Mouse (Mus musculus): ENCODE measurements around the gene Ccdc33.

The Ccdc33 gene

DNA sequence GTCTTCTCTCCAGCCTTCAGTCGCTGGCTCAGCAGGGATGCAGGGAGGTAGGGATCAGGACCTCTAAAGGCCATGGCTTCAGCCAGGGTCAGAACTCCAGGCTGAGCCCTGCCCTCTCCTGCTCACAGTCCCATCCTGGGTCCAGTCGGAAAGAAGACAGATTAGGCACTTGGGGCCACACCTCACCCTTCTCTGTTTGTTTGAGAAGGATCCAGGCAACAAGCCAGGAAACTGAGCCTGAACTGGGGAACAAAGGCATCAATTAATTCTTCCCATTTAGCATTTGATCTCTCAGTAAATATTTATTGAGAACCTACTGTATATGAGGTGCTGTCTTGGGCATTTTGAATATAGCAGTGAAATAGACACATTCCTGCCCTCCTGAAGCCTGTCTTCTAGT, at the start of gene Ccdc33:
Ccdc33 (minus strand) TSS at position 153 of the 400 bp plus-strand sequence.
- no peak for DNase-seq (ENCODE audit: low read depth)

DNA sequence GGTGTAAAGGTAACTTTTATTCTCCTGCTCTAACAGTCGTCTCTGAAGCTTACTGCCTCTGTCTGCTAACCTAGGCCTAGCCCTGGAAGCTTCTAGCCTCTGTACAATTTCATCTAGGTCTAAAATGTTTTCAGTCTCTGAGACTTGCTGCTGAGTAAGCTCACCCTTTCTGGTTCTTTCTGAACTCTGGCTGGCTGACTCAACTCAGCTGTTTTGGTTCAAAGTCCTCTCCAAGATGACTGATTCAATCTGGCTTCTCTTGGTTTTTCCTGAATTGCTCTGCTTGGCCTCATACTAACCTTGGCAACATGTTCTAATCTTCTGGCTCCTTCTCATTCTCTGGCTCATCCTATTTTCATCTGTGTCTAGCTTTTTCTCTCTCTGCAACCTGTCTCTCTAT, 47.2 kb upstream of the Ccdc33 start:
- no peak for DNase-seq (ENCODE audit: low read depth)

DNA sequence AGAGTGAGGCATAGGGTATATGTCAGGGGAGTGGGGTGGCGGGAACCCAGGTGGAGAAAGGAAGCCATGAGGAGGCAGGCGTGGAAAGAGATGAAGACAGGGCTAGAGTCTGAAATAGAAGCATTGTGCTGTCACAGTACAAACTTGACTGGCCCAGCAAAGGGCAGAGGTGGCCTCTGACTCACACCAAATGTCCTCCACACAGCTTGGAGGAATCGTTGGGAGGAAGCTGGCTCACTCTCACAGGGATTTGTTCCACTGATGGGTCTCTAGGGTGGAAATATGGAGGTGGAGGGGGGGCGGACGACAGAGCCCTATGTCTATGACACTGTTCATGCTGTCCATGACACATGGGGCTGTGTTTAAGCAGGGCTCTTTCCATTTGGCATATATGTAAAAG, 44.5 kb upstream of the Ccdc33 start:
- no peak for DNase-seq (ENCODE audit: low read depth)

DNA sequence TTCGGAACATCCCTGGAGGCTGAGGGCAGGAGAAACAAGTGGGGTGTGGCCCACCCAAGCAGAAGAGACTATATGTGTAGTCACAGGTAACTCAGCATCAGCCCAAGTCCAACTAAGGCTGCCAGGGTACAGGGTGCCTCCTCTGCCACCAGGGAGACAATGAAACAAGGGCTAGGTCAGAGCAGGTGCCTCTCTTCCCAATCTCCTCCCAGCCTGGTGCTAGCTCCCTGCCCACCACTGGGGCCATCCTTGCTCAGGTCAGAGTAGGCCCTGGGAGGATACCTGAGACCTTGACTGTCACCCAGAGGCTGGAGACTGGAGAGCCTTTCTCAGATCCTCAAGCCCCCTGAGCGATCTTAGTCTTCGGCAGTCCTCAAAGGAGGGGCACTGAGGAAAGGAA, 43.5 kb upstream of the Ccdc33 start:
- no peak for DNase-seq (ENCODE audit: low read depth)

DNA sequence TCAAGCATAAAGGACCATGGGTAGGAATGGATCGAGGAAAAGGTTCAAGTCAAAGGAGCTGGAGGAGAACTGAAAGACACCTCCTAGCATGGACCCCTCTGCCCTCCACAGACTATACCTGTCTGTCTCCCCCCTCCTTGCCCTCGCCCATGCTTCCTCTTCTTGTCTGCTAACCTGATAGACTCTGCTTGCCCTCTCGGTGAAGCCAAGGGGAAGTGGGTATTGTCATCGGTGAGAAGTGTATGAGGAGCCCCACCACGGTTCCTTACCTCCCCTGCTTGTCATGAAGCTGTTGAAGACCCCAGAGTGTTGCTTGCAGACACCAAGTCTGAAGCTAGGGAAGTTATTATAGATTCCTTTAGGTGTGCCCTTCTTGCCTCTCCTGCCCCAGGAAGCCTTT, 41.7 kb upstream of the Ccdc33 start:
- DNase-seq (ENCODE audit: low read depth): no peak

DNA sequence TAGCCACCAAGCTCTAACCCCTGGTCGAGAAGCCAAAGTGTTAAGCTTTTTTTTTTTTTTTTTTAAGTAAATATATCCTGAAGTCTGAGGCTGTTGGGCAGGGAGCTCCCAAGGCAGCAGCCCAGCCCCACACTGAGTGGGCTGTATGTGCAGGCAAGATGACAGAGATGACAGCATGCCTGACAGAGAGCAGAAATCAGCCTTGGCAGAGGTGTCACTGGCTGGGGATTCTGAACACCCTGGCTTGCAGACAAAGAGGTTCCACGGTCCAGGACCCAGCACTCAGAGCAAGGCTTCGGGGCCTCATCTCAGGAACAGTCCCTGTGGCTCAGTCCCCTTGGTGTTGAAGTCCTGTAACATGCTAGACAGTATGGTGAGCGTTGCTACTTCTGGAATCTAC, 41.2 kb upstream of the Ccdc33 start:
- no peak for DNase-seq (ENCODE audit: low read depth)

DNA sequence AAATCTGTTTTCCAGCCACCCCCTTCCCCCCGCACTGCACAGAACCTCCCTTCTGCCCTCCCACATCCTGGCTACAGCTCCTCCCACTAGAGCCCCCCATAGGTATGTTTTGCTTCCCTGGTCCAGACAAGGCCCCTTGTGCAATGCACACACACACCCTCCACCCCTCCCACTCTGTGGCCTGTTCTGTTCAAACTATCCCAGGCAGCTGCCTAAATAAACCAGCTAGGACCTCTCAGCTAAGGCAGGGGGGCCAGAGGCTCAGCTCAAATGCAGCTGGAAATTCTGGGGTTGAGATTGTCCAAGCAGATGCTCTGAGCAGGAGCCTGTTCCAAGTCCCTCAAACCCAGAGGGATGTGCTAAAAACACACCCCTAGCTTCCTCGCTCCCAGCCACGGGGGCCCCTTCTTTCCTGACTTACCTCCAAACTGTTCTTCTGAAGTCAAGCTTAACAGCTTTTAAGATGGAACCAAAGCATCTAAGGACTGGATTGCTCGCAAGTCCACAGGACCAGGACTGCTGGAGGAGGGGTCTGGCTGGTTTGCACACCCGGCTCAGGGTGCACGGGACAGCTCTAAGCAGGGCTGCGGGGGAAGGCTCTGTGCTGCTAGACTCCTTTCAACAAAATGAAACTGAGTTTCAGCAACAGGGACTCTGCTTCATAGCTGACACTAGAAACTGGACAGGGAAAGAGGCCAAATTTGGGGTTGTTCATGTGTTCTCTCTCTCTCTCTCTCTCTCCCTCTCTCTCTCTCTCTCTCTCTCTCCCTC, 40.1 kb upstream of the Ccdc33 start:
- DNase-seq (ENCODE audit: low read depth): peak; percentile 49

DNA sequence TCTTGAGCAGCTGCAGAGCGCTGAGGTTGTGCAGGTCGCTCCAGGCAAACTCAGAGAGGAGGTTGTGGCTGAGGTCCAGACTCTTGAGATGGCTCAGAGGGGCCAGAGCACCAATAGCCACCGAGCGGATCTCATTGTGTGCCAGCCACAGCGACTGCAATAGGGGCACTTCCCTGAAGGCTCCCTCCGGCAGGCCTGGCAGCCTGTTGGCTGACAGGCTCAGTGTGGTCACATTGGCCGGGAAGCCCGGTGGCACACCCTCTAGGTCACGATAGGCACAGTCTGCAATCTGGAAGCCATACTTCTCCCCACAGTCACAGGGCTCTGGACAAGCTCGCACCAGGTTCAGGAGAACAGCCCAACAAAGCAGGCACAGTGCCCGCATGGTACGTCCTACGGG, 39.2 kb upstream of the Ccdc33 start:
- DNase-seq (ENCODE audit: low read depth): no peak

DNA sequence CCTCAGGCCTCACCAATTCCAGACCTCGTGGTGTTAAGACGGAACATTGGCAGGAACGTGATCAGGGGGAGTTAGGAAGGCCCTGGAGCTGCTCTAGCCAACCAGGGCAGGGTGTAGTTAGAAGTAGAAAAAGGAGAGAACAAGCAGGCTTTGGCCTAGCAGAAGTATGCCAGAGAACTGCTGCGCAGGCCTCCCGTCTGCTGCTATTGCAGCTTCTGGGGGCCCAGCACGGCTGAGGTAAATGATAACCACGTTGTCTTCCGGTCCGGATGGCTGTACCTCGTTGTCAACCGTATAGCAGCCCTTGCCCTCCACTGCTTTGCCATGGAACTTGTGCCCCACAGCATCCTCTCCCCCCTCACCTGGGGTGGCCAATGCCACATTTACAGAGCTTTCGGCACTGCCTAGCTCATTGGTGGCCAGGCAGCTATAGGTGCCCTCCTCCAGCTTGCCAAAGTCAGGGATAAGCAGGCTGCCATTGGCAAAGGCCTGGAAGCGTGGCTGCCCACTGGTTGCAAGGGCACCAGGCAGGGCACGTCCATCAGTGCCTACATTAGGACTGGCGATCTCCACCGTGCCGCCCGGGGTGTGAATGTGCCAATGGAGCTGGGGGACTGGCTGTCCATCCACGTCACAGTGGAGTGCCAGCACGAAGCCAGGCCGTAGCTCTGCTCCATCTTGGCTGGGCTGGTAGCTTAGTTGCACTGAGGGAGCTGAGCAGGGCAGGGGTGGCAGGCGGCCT, 38.4 kb upstream of the Ccdc33 start:
- DNase-seq (ENCODE audit: low read depth): no peak

DNA sequence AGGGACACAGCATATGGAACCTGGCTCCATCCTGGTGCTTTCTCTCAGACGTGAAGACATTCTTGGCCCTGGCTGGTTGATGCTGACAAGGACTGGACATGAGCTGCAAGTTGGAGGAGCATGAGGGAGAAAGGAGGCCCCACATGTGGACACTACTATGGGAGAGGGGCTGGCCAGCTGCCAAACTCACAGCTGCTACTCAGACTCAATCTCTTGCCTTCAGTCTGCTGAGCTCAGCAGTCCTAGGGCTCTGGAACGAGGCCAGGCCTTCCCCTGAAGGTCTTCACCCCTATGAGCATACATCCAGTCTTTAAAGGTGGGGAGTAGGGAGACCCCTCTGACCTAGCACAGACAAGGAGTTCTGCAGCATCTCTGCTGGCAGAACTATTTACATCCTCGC, 36.7 kb upstream of the Ccdc33 start:
- no peak for DNase-seq (ENCODE audit: low read depth)

DNA sequence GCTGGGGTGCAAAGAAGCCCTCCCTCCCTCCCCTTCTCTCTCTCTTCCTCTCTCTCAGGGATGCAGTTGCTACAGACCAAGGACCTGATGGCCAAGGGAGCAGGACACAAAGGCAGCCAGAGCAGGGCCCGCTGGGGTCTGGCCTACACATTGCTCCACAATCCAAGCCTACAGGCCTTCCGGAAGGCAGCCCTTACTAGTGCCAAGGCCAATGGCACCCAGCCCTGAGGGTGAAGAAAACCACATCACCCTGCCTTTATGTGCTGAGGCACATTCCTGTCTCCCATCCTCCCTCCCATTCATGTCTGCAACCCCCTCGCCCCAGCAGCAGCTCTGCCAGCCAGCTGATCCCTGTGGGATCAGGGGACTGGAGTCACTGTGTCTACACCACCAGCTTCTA, 34.5 kb upstream of the Ccdc33 start:
- no peak for DNase-seq (ENCODE audit: low read depth)

DNA sequence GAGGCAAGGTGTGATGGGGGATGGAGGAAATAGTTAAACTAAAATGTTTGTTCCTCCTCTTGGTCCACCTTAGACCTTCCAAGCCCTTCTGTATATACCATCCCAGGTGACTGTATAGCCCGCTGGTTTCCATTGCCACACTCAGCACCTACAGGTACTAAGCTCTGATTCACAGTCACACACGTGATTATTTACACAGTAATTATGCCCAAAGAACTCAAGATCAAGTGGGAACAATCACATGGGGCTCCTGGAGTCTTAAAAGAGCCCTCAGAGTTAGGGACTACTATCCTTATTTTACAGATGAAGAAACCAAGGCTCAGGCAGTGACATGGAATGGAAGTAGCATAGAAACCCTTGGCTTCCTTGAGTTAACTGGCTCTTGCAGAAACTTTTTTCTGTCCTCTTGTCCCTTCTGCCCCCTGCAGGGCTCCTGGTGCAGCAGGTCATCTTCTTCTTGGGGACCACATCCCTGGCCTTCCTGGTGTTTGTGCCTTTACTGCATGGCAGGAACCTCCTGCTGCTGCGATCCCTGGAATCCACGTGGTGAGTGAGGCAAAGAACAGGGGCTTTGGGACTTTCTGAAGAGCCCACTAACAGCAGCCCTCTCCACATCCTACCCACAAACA, 32.2 kb upstream of the Ccdc33 start:
- no peak for DNase-seq (ENCODE audit: low read depth)

DNA sequence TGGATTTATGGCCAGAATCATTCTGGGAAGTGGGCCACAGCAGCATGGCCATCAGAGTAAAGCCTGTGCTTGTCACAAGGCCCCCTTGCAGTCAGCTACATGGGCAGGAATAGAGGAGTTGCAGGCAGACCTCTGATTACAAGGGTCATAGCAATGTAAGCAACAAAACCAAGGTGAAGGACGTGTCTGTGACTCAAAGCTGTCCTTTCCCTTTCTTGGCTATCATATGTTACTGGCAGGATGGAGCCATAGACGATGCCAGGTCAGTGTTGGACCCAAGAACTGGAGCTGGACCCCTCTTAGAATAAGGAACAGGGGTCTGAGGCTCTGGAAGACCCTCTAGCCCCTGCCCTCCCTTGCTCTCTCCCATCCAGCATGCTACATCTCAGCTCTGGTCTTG, 30.2 kb upstream of the Ccdc33 start:
- no peak for DNase-seq (ENCODE audit: low read depth)

DNA sequence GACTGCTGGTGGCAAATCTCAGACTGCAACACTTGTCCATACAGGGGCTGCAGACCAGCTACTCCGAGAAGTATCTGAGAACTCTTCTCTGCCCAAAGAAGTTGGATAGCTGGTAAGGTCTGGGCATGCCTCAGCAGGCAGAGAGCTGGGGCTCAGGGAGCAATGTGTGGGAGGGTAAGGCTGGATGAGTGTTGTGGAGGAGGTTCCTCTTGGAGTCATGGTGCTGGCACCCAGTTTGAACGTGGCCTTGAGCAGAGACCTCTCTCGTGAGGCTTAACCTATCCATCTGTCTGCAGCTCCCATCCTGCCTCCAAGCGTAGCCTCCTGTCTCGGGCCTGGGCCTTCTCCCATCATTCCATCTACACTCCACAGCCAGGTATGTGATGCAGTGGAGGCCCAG, 26.8 kb upstream of the Ccdc33 start:
- no peak for DNase-seq (ENCODE audit: low read depth)

DNA sequence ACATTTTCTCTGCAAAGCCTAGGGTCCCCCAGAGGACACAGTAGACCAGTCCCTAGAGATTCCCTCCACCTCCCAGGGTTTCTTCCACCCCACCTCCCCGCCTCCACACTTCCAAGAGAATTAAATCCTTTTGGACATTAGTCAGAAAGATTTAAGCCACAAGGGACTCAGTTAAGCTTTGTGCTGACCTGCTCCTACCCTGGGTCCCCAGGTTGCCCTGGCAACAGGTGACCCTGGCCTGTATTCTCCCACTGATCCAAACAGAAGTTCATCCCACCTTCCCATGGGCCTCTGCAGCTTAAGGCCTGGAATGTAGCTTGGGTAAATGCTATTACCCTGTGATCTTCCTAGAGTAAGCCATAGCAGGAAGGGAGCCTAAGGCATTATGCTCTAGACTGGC, 26.0 kb upstream of the Ccdc33 start:
- no peak for DNase-seq (ENCODE audit: low read depth)

DNA sequence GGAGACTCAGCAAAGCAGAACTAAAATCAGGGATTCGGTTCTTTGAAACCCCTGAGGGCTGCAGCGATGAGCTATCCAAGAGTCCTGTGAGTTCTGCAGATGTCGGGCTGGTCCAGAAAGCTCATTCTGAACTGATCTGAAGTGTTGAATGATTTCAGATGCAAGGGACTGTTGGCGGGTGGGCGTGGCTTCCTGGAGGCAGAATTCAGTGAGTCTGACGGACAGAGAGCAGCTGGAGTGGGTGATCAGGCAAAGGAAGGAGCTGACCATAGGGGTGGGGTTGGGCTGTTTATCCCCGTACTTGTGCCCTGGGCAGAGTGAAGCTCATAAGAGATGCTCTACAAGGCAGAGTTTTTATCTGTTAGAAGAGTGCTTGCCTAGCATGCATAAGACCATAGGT, 24.8 kb upstream of the Ccdc33 start:
- DNase-seq (ENCODE audit: low read depth): no peak

DNA sequence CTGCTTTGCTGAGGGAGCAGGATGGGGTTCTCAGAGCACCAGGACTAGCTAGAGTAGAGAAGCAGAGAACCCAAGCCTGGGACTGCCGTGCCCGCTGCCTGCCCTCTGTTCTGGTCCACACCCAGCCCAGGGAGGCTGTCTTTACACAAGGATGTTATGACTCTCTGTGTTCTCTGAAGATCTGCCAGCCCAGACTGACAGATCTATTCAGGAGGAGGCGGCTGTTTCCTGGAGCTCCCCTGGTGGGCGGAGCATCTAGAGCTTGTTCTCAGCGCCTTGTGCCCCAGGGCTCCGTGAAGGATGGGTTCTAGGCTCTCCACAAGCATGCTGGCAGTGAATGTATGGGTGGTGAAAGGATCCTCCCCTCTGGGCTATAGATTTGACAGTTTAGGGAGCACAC, 21.3 kb upstream of the Ccdc33 start:
- DNase-seq (ENCODE audit: low read depth): no peak

DNA sequence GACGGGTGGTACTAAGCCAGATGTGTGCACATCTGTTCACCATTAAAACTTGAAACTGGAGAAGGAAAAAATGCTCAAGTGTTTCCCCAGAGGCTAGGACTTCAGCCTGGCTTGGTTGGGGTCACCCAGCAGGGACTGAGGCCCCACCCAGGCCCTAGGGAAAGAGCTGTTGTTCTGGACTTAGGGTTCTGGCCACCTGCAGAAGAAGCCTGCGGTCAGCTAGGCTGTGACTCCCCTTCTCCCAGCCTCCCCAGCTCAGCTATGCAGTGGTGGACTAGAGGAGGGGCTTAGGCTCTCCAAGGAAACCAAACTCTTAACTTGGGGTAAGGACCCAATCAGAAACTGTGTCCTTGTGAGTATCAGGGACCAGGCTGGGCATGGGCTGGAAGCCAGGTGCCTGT, 17.3 kb upstream of the Ccdc33 start:
- no peak for DNase-seq (ENCODE audit: low read depth)

DNA sequence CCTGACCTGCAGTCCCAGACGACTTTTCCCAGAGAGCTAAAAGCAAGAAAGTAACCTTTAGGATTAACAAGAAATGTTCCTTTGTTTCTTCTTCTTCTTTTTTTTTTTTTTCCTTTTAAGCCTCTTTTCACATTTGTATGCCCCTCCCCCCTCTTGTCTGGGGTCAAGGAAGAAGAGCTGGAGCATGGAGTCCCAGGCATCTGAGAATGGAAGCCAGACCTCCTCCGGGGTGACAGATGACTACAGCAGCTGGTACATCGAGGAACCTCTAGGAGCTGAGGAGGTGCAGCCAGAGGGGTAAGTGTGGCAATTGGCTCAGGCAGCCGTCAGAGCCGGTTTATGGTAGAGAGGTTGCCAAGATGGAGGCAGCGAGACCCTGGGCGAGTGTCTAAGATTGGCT, 16.3 kb upstream of the Ccdc33 start:
- DNase-seq (ENCODE audit: low read depth): no peak

DNA sequence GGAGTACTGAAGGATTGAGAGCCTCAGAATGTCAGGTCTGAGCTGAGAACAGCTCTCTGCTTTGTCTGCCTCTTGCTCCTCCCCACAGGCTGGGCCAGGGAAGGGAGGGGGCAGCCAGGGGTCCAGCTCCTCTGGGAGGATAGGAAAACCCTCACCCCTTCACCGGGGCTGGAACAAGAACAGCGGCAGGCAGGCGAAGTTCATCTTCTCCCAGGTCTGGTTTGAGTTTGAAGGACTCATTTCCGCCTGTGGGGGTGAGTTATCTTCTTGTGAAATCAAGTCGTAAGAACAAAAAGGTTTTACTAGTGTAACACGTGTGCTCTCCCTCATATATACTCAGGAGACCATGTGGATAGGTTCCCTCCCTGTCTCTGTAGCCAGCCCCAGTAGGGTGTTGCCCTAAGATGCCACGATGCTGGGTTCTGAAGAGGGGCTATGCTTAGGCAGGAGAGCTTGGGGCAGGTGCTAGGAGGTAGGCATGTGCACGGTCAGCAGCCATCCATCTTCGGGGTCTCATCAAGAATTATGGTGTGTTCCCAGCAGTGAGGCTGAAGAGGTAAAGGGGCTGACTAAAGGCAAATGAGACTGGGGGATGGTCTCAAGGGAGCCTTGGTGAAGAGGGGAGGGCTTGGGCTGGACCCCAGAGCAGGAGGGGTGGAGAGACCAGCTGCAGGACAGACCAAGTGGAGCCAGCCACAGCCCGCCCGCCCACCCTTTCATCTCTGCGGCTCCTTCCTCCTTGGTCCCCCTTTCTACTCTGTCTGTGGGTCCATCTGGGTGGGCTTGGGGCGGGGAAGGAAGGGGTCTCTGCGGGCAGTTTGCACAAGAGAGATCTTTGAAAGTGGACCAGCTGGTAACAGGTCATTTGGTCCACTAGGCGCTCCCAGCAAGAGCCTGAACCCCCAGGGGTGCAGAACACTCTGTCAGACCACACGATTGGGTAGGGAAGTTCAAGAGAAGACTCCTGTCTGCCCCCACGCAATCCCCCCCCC, 15.6 kb upstream of the Ccdc33 start:
- DNase-seq (ENCODE audit: low read depth): no peak

DNA sequence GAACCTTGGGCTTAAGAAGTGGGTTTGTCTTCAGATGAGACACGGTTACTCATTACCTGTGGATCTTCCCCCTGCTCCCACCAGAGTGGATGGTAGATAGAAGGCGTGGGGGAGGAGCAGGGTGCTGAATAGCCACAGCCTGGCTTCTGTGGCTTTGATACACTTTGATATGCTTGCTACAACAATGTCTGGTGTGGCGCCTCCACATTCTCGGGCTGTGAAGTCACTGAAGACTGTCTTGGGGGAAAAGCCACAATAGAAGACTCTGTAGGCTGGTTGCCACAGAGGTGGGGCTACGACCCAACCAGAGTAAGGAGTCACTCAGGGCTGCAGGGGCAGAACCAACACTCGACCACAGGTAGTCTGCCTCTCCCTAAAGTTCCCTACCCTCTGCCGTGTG, 13.1 kb upstream of the Ccdc33 start:
- no peak for DNase-seq (ENCODE audit: low read depth)

DNA sequence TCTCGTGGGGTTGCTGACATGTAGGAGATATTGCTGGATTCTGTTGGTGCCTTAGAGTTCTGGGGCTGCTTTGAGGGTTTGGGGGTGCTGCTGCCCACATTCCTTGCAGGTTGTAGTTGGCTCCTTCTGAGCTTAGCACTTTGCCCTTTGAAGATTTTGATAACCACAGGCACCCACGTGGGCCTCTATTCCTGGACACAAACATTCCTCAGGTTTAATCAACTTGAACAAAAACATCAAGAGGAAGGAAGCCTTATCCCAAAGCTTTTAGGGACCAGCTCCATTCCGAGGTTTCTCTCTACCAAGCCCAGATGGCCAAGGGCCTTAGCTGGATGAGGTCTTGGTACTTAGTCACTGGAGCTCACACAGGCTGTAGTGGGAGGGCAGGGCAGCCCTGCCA, 12.3 kb upstream of the Ccdc33 start:
- DNase-seq (ENCODE audit: low read depth): no peak
